Mouse (Mus musculus) frontal cortex, adult 2 months (tissue): ENCODE measurements around the gene Slc36a4. TPM values are rescaled to one million over a fixed set of nuclear protein-coding genes. Genes with fewer than 3 reads are reported as not detected.

Experiments
- DNase-seq, 2 experiments: peaks; one replicate each; pipeline ENCODE4 v3.0.0; 2022; ENCODE audit warnings: low spot score in 1 of 2; ENCODE audit errors: extremely low spot score in 1 of 2
- polyA plus RNA-seq: library from polyadenylated mRNA; depleted of rRNA; stranded (reverse); fragments of >200 nt; gene quantifications from 2 replicates; pipeline ENCODE4 v1.2.3, GENCODE M21; 2012; rRNA removed

Gene Slc36a4
- polyA plus RNA-seq, result 21.5 and 23.6 TPM in 2 replicates

GRCm38 (mm10) chr9:15709599-15710381, at the start of gene Slc36a4:
Gene Slc36a4, plus strand, starts transcription at chr9:15709738.
- peak; percentile 50 to 78 for DNase-seq

GRCm38 (mm10) chr9:15664606-15665005, 44.9 kb upstream of the Slc36a4 start:
- no peak for DNase-seq

GRCm38 (mm10) chr9:15669452-15669851, 40.1 kb upstream of the Slc36a4 start:
- DNase-seq, result no peak

- no peak for DNase-seq
Observed at GRCm38 (mm10) chr9:15670002-15670527, 39.5 kb upstream of the Slc36a4 start.

GRCm38 (mm10) chr9:15672251-15672650, 37.3 kb upstream of the Slc36a4 start:
- no peak for DNase-seq

GRCm38 (mm10) chr9:15681855-15682466, 27.6 kb upstream of the Slc36a4 start:
- peak; percentile 50 to 86 for DNase-seq

GRCm38 (mm10) chr9:15685215-15685614, 24.3 kb upstream of the Slc36a4 start:
- DNase-seq, result peak; percentile 27 to 87

- no peak for DNase-seq
Observed at GRCm38 (mm10) chr9:15687358-15687757, 22.2 kb upstream of the Slc36a4 start.

GRCm38 (mm10) chr9:15693847-15694246, 15.7 kb upstream of the Slc36a4 start:
- no peak for DNase-seq

- no peak for DNase-seq
Observed at GRCm38 (mm10) chr9:15694989-15695388, 14.5 kb upstream of the Slc36a4 start.

- DNase-seq, result no peak
Observed at GRCm38 (mm10) chr9:15705706-15706105, 3.8 kb upstream of the Slc36a4 start.

GRCm38 (mm10) chr9:15708979-15709598, 449 bp upstream of the Slc36a4 start:
- no peak for DNase-seq

GRCm38 (mm10) chr9:15710821-15711565, 1.5 kb downstream of the Slc36a4 start:
- no peak for DNase-seq

- DNase-seq, result no peak
Observed at GRCm38 (mm10) chr9:15711676-15712075, 2.1 kb downstream of the Slc36a4 start.

- no peak for DNase-seq
Observed at GRCm38 (mm10) chr9:15714792-15715191, 5.3 kb downstream of the Slc36a4 start.

GRCm38 (mm10) chr9:15715193-15715989, 5.9 kb downstream of the Slc36a4 start:
- no peak for DNase-seq

GRCm38 (mm10) chr9:15717363-15717762, 7.8 kb downstream of the Slc36a4 start:
- DNase-seq, result no peak

- DNase-seq, result no peak
Observed at GRCm38 (mm10) chr9:15718295-15718694, 8.8 kb downstream of the Slc36a4 start.

- no peak for DNase-seq
Observed at GRCm38 (mm10) chr9:15719594-15719993, 10.1 kb downstream of the Slc36a4 start.

GRCm38 (mm10) chr9:15720556-15720955, 11.0 kb downstream of the Slc36a4 start:
- no peak for DNase-seq
